ENCODE assay signal across 9 mouse cellular contexts in genomic region chr4:134092382-134093288, GRCm38 (mm10). TPM values are rescaled to one million over a fixed set of nuclear protein-coding genes. Genes with fewer than 3 reads are reported as not detected.
A peak's percentile ranks its signal among the peaks of the same experiment; 100 is the strongest.
DNase-seq lines count a peak whose midpoint lies in the region; ATAC-seq and TF ChIP-seq lines count a peak whose summit lies in the region.
"Had no signal": no experiment of that assay in that cellular context is flagged by ENCODE, and none has a peak within 500 bp of the region (broad histone marks: within the 10 kb centered on the region; RNA-seq: fewer than 3 reads in every experiment).

No protein-coding gene starts in this region.

- H3K9me3 ChIP-seq in embryonic facial prominence, embryonic 11.5 days (replicated peaks; ENCODE audit: control insufficient read depth, low read length), result no peaks in the 10 kb centered on the region
- no peaks in the 10 kb centered on the region for H3K9me3 ChIP-seq in midbrain, postnatal 0 days (ENCODE audit: low read length)
- H3K9me3 ChIP-seq: embryonic facial prominence, embryonic 12.5 days had no signal

- no peak overlapping the region for H3K27ac ChIP-seq in embryonic facial prominence, embryonic 11.5 days (replicated peaks; ENCODE audit: low read depth, low read length)
- no peak overlapping the region for H3K27ac ChIP-seq in midbrain, postnatal 0 days (ENCODE audit: low read depth, low read length)
- H3K27ac ChIP-seq: embryonic facial prominence, embryonic 12.5 days had no signal

- DNase-seq in heart, adult 18-20 months, result peak; percentile 48 to 64
- DNase-seq in heart, postnatal 25 days (ENCODE audit: low spot score), result no peak
- DNase-seq in 416B (ENCODE audit: low read depth), result peak; percentile 82
- peak; percentile 84 for DNase-seq in ZHBTc4 (ENCODE audit: low read depth, low spot score)
- peak; percentile 29 for DNase-seq in embryonic facial prominence, embryonic 11.5 days (ENCODE audit: low spot score)
- DNase-seq in layer of hippocampus, adult 9-11 months, result peak; percentile 40
- DNase-seq in midbrain, postnatal 0 days (ENCODE audit: low spot score), result no peak
- peak; percentile 85 for DNase-seq in thymus, postnatal 25 days

- ATAC-seq in embryonic facial prominence, embryonic 11.5 days (replicated peaks; ENCODE audit: insufficient number of reproducible peaks, low FRiP score, low TSS enrichment, low read depth), result no peak
- ATAC-seq in midbrain, postnatal 0 days (ENCODE audit: low FRiP score), result no peak

- H3K27me3 ChIP-seq in embryonic facial prominence, embryonic 11.5 days (ENCODE audit: control insufficient read depth, insufficient read depth, low read length), result no peaks in the 10 kb centered on the region
- no peaks in the 10 kb centered on the region for H3K27me3 ChIP-seq in midbrain, postnatal 0 days (ENCODE audit: insufficient read depth, low read length)
- H3K27me3 ChIP-seq: embryonic facial prominence, embryonic 12.5 days had no signal

- no peaks in the 10 kb centered on the region for H3K4me1 ChIP-seq in embryonic facial prominence, embryonic 11.5 days (ENCODE audit: control insufficient read depth, insufficient read depth, low read length)
- no peaks in the 10 kb centered on the region for H3K4me1 ChIP-seq in midbrain, postnatal 0 days (ENCODE audit: insufficient read depth, low read length)
- H3K4me1 ChIP-seq: embryonic facial prominence, embryonic 12.5 days had no signal

- intact Hi-C loops in heart, postnatal 25 days (cut with DNase I), result no loop called here

- H3K9ac ChIP-seq in embryonic facial prominence, embryonic 11.5 days (replicated peaks; ENCODE audit: low read length), result no peak overlapping the region
- no peak overlapping the region for H3K9ac ChIP-seq in midbrain, postnatal 0 days (replicated peaks; ENCODE audit: low read length, poor library complexity, severe bottlenecking)
- H3K9ac ChIP-seq: embryonic facial prominence, embryonic 12.5 days had no signal

- no peak overlapping the region for H3K4me3 ChIP-seq in embryonic facial prominence, embryonic 11.5 days (ENCODE audit: low read depth, low read length)
- no peak overlapping the region for H3K4me3 ChIP-seq in midbrain, postnatal 0 days (ENCODE audit: low read depth, low read length)
- H3K4me3 ChIP-seq: embryonic facial prominence, embryonic 12.5 days had no signal

- peak; percentile 64 for TF ChIP-seq CTCF in midbrain, postnatal 0 days (IDR thresholded peaks at IDR 0.05)

- 75% methylated on average over 6 of the region's 6 CpGs for WGBS in embryonic facial prominence, embryonic 11.5 days
- 73% methylated on average over 6 of the region's 6 CpGs for WGBS in midbrain, postnatal 0 days

- no peaks in the 10 kb centered on the region for H3K36me3 ChIP-seq in embryonic facial prominence, embryonic 11.5 days (replicated peaks; ENCODE audit: control insufficient read depth, insufficient read depth, low read depth, low read length)
- no peaks in the 10 kb centered on the region for H3K36me3 ChIP-seq in midbrain, postnatal 0 days (ENCODE audit: insufficient read depth, low read length)
- H3K36me3 ChIP-seq: embryonic facial prominence, embryonic 12.5 days had no signal

- H3K4me2 ChIP-seq in embryonic facial prominence, embryonic 11.5 days (ENCODE audit: low read depth, low read length), result no peak overlapping the region
- H3K4me2 ChIP-seq in midbrain, postnatal 0 days (ENCODE audit: low read depth, low read length, poor library complexity, severe bottlenecking), result no peak overlapping the region
- H3K4me2 ChIP-seq: embryonic facial prominence, embryonic 12.5 days had no signal

RNA-seq across cellular contexts. Expression of gene Cd52, which starts 2.2 kb away (rescaled TPM):
- total RNA-seq in heart, adult 18-20 months (2021), result 10 to 100 TPM in 1 of 2 experiments, 1 to 10 TPM in 1; 5.8 to 20.9 TPM
- 1 to 10 TPM; 3.6 to 4.5 TPM for total RNA-seq in heart, postnatal 25 days (2021)
- polyA plus RNA-seq in embryonic facial prominence, embryonic 11.5 days (2014; fragmentation: Nextera tagmentation; extraction: Ambion mirVana), result 5.2 and 5.4 TPM in 2 replicates
- 0.66 TPM in 1 of 2 replicates, not detected in the other for total RNA-seq in midbrain, postnatal 0 days (2014; rRNA removed)
- polyA plus RNA-seq in midbrain, postnatal 0 days (2015; fragmentation: Nextera tagmentation; extraction: Ambion mirVana), result 2.0 and 2.7 TPM in 2 replicates

RNA-seq across cellular contexts. Expression of gene Ubxn11, which starts 9.7 kb away (rescaled TPM):
- total RNA-seq in heart, adult 18-20 months (2021), result 1 to 10 TPM; 2.0 to 2.4 TPM
- total RNA-seq in heart, postnatal 25 days (2021), result 1 to 10 TPM; 1.1 to 1.5 TPM
- polyA plus RNA-seq in embryonic facial prominence, embryonic 11.5 days (2014; fragmentation: Nextera tagmentation; extraction: Ambion mirVana), result 5.7 and 6.0 TPM in 2 replicates
- total RNA-seq in midbrain, postnatal 0 days (2014; rRNA removed), result 4.9 and 8.4 TPM in 2 replicates
- polyA plus RNA-seq in midbrain, postnatal 0 days (2015; fragmentation: Nextera tagmentation; extraction: Ambion mirVana), result 11.2 and 13.7 TPM in 2 replicates

RNA-seq across cellular contexts. Expression of gene Crybg2, which starts 32.0 kb away (rescaled TPM):
- total RNA-seq in heart, adult 18-20 months (2021), result under 1 TPM in 1 of 2 experiments, not detected in 1; 0.08 TPM
- total RNA-seq in heart, postnatal 25 days (2021), result not detected
- 1.8 and 3.6 TPM in 2 replicates for polyA plus RNA-seq in embryonic facial prominence, embryonic 11.5 days (2014; fragmentation: Nextera tagmentation; extraction: Ambion mirVana)
- 4.2 and 4.5 TPM in 2 replicates for total RNA-seq in midbrain, postnatal 0 days (2014; rRNA removed)
- polyA plus RNA-seq in midbrain, postnatal 0 days (2015; fragmentation: Nextera tagmentation; extraction: Ambion mirVana), result 7.7 and 8.4 TPM in 2 replicates

RNA-seq across cellular contexts. Expression of gene Sh3bgrl3, which starts 36.0 kb away (rescaled TPM):
- total RNA-seq in heart, adult 18-20 months (2021), result 10 to 100 TPM; 34.0 to 42.8 TPM
- 10 to 100 TPM; 38.8 to 41.8 TPM for total RNA-seq in heart, postnatal 25 days (2021)
- 316 TPM in 2 replicates for polyA plus RNA-seq in embryonic facial prominence, embryonic 11.5 days (2014; fragmentation: Nextera tagmentation; extraction: Ambion mirVana)
- total RNA-seq in midbrain, postnatal 0 days (2014; rRNA removed), result 162 and 224 TPM in 2 replicates
- 565 and 583 TPM in 2 replicates for polyA plus RNA-seq in midbrain, postnatal 0 days (2015; fragmentation: Nextera tagmentation; extraction: Ambion mirVana)

RNA-seq across cellular contexts. Expression of gene Zfp683, which starts 39.0 kb away (rescaled TPM):
- not detected for total RNA-seq in heart, adult 18-20 months (2021)
- not detected for total RNA-seq in heart, postnatal 25 days (2021)
- not detected in 2 replicates for polyA plus RNA-seq in embryonic facial prominence, embryonic 11.5 days (2014; fragmentation: Nextera tagmentation; extraction: Ambion mirVana)
- not detected in 2 replicates for total RNA-seq in midbrain, postnatal 0 days (2014; rRNA removed)
- not detected in 2 replicates for polyA plus RNA-seq in midbrain, postnatal 0 days (2015; fragmentation: Nextera tagmentation; extraction: Ambion mirVana)
- polyA plus RNA-seq: embryonic facial prominence, embryonic 12.5 days had no signal

Comparison
In these comparisons a context has a peak if more than half of its experiments do, and no peak if none do; other contexts are left out.
1. DNase-seq: peak in heart, adult 18-20 months (2 of 2), 416B (single experiment), ZHBTc4 (single experiment), embryonic facial prominence, embryonic 11.5 days (single experiment), layer of hippocampus, adult 9-11 months (single experiment) and thymus, postnatal 25 days (single experiment); none in heart, postnatal 25 days (single experiment) and midbrain, postnatal 0 days (single experiment).